Mouse (Mus musculus) bone marrow macrophage, adult 2 months (primary cell): ENCODE measurements around the gene B4galnt1.

Experiments
- CTCF ChIP-seq: IDR thresholded peaks from 2 replicates; pipeline ENCODE4 v1.5.1; 2012; ENCODE audit warnings: low read depth, mild to moderate bottlenecking, low read length, moderate library complexity
- POLR2A ChIP-seq: IDR thresholded peaks from 2 replicates; pipeline ENCODE4 v1.6.1; 2012; ENCODE audit warnings: mild to moderate bottlenecking, low read depth, low read length, borderline replicate concordance

- TF ChIP-seq CTCF (no peak), POLR2A (no peak)
Measured at GRCm38 (mm10) chr10:127197505-127198110, 32.6 kb downstream of the B4galnt1 start.
